Mouse (Mus musculus): Measurements from ENCODE around the gene Chst11.

The Chst11 gene

DNA sequence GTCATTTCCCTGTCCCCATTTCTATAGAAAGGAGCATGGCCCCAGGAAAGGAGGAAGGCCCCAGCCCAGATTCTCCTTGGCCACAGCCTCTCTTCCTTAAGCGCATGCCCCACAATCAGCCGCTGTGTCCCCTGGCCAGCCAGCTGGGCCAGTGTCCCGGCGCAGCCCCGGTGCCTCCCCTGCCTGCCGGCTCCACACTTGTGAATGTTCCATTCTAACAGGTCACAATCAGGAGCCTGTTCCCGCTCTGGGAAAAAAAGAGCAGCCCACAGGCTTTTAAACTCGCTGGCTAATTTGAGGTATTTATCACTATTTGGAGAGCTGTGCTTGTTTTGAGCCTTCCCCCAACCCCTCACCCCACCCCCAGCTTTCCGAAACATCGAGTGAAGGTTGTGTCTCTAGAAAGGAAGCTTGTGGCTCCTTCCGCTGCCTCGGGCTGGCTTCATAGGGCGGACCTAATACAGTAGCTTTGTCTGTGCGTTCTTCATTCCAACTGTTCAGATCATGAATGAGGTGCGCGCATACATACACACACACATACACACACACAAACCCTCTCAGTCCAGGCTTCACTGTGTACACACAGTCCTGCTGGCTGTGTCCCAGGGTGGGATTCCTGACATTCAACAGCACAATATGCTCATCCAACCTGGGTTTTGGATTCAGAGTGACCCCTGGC is 155.1 kb downstream of the Chst11 start:
- peak; percentile 26 to 47 for DNase-seq (ENCODE audit: low spot score in 2 of 2)

DNA sequence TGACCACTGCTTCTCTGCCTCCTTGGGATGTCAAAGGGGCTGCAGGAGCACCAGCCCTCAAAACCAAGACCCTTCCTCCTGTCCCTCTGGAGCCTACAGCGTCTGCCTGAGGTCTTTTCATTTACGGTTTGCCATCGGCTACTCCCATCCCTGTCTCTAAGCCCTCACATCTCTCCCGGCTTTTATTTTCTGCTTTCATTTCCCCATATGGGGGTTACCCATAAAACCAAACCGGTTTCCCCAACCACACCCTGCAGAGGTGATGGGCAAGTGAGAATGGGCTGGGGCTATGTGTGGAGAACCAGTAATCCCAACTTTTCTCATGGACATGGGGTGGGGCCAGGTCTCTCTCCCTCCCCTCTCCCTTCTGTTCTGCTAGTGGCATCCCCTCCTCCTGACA is 156.1 kb downstream of the Chst11 start:
- no peak for DNase-seq (ENCODE audit: low spot score in 2 of 2)

DNA sequence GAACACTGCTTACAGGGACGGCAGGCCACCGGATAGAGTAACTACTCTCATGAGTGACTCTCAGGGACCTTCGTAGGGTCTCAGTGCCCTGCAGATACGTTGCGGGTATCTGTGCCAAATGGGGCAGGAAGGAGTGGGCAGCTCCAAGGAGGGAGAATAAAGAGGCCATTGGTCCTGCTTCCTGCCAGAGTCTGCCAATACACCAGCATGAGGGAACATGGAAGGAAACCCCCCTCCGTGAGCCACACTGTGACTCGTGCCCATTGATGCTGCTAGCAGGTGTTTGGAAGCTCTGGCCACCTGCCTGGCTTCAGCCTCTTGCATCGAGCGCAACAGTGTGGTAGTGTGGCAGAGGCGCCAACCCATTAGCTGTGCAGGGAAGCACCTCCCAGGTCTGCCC is 157.8 kb downstream of the Chst11 start:
- peak; percentile 10 to 30 for DNase-seq (ENCODE audit: low spot score in 2 of 2)

DNA sequence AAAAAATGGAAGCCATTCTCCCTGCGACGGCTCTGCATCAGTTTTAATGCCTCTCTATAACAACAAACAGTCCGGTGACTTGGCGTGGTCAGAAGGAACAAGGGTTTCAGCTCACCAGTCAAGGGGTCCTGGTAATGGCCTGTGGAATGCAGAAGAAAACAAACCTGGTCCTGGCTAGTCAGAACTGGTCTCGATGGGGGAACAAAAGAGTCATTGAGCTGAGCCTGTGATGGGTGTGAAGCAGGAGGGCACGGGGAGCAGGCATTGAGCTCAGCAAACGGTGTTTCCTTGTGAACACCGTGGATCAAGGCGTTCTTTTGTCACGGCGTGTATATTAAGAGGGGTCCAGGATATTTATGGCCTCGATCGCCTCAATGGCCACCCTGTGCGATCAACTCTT is 160.5 kb downstream of the Chst11 start:
- DNase-seq (ENCODE audit: low spot score in 2 of 2), result no peak

DNA sequence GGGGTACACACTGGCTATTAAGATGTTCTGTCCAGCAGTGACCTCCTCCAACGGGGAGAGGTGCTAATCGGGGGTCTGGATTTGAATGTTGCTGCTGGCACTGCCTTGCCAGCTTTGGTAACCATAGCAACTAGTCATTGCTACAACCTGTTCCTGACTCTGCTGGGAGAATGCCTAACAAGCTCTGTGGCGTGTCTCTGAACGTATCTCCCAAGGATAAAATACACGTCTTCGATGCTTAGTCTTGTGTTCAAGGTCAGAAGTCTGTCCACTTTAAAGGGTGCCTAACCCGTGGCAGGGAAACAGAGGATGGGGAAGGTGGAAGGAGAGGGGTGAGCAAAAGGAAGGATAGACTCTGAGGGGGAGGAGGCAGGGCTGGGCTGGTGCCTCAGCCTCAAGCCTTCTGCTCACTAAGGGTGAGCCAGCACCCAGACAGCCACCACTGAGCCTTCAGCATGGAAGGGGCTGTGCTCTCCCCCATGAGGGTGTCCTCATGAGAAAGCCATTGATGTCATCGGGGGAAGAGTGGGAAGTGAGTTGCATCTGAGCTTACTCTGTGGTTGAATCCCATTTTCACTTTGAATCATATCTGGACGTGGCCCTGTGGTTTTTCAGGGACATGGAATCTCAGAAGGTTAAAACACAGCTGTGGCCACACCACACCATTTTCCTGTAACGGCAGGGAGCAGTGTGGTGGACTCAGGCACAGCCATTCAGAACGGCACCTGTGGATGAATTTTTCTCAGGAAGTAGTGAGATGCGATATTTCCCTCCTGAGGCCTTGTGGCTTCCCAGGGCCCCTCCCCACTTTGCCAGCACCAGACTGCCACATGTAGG is 164.3 kb downstream of the Chst11 start:
- peak; percentile 20 to 38 for DNase-seq (ENCODE audit: low spot score in 2 of 2)

DNA sequence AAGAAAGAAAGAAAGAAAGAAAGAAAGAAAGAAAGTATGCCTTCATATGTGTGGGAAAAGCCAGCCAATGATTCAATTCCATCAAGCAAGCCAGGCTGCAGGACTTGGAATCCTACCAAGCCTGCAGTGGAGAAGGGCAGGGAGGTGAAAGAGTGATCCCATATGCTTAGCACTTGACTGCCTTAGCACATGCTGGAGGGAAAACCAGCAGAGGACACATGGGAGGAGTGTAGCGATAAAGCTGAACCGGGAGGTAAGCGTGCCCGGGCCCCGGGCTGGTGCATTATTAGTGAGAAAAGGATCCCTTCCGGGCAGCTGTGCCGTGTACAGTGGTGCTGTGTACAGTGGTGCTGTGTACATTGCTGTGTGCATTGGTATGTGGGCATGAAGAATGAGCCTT is 165.3 kb downstream of the Chst11 start:
- no peak for DNase-seq (ENCODE audit: low spot score in 2 of 2)

DNA sequence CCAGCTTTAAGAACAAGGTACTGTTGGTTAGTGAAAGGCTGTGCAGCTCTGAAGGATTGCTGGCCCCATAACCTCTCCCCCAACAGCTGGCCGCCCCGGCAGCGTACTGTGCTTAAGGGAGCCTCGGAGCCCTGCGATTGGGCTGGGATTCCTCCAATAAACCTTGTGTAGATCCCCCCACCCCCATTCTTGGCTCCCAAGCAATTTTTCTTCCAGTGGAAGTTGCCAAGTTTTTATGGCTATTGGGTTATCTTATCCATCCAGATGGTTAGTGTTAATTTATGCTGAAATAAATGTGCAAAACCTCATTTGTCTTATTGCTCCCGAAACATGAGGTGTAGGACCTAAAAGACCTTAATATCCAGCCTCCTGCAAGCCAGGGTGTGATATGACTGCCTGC is 166.1 kb downstream of the Chst11 start:
- no peak for DNase-seq (ENCODE audit: low spot score in 2 of 2)

DNA sequence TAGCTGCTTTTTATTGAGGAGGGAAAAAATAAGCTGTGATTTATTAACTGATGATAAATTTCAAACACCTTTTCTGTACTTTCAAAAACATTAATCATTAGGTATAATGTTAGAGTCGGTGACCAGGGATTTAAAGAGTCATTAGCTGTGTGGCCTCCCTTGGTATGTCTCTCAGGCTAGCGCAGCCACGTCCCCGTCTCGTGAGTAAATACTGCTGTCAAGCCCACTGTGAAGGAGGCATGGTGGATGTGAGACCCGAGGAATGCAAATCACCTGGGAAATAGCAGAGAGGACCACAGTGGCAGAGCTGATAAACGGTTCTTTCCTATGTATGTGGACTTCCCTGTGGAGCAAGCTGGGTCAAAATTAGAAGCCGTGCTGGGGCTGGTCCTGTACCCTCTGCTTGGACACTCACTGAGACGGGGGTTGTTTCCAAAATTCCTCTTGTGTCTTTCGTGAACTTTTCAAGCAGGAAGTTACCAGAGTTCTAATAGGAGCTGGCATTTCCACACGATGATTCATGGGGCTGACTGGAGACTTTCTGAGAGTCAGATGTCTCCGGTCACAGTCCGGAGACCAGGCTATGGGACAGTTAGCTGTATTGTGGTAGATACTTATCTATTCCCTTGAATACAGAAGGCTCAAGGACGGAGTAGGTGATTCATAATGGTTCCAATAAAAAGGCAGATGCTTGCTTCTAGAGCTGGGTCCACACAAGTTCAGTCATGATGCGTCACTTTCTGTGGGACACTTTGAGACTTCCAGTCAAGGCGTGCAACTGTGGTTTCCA is 166.8 kb downstream of the Chst11 start:
- no peak for DNase-seq (ENCODE audit: low spot score in 2 of 2)

DNA sequence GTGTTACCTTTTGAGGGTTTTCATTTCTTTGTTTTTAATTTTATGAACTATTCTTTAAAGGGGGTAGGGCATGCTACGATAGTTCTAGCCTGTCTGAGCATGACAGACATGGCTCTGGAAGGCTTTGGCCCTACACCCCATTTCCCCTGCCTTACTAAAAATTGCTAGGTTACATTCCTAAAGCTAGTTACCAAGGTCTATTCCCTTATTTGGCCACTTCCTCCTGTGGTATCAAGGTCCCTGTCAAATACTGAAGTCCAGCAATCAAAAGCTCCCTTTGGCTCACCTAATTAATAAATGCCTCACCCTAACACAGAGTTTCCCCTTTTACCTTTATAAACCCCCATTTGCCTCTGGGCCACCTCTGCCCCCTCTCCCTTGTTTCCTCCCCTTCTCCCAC is 167.4 kb downstream of the Chst11 start:
- DNase-seq (ENCODE audit: low spot score in 2 of 2), result no peak

DNA sequence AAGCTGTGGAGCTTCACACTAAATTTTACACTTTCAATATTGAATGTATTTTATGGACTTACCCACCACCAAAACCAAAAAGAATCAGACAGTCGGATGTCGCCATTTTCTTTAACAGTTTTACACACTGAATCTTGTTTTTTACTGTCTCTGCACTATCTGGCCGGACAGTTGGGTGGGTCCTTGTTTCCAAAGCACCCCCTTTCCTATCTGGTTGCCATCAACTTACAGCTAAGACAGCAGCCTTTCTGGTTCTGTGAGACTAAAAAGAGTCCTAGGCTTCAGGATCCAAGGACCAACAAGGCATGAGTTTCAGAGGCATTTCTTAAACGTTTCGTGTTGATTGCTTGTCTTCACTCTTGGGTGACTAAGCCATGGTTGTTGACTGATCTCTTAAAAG is 168.1 kb downstream of the Chst11 start:
- no peak for DNase-seq (ENCODE audit: low spot score in 2 of 2)

DNA sequence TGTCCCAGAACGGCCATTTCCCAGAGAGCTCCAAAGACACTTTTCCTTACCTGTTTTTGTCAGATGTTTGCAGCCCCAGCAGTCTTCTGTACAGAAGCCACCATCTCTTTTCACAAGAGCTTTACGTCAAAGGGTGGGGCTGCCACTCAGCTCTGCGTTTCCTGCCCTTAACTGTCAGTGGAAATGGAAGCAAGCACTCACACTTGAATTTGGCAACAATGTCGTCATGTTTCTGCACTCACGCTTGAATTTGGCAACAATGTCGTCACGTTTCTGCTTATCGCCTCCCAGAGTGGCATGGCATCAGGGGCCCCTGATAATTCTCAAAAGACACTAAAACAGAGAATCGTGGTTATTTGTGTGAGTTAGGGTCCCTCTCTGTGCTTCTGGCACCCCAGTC is 168.6 kb downstream of the Chst11 start:
- DNase-seq (ENCODE audit: low spot score in 2 of 2), result no peak

DNA sequence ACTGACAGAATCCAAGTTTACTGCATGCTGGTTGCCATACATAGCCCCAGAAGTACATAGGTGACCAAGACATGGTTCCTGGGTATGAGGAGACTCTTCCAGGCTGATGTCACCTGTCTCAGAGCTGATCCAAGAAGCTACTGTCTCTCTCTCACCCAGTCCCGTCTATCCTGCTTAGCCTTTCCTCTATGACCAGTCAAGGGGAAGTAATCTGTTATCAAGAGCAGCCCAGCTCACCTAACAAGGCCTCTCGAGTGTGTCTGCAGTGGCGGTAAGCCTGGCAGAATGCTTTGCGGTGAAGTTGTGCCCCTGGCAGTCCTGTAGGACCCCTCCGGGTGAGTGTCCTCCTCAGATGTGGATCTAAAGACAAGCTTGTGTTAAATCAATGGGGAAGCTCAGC is 172.0 kb downstream of the Chst11 start:
- DNase-seq (ENCODE audit: low spot score in 2 of 2), result no peak

DNA sequence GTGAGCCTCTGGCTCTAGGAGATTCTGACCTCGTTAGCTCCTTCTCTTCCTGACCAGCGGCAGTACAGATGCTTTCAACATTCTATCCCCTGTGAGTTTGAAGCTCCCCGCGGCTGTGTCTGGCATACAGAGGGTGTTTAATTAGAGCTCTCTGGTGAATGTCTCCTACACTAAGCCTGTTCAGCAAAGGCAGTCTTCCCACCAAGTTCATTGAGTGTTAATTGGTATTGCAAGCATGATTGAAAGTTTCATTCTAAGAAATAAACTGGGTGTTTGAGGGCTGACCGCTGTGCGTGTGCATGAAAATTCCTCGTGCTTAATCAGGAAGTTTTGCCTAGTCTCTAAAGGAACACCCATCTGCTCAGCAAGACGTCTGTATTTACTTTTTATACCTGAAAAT is 173.0 kb downstream of the Chst11 start:
- DNase-seq (ENCODE audit: low spot score in 2 of 2), result no peak

DNA sequence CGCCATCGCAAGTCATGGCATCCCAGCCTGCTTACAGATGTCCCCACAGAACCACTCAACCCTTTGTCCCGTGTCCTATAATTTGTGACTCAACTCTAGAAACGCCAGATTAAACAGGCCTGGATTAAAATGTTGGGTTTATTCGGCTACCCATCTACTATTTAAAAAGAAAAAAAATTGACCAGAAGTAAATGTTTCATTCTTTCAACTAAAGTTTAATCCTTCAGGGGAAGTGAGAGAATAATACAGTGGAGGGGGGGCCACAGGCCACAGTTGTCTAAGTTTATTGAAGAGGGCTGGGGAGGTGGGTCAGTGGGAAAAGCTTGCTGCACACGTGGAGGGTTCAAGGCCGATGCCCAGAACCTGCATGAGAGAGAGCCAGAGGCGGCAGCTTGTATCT is 173.9 kb downstream of the Chst11 start:
- no peak for DNase-seq (ENCODE audit: low spot score in 2 of 2)

DNA sequence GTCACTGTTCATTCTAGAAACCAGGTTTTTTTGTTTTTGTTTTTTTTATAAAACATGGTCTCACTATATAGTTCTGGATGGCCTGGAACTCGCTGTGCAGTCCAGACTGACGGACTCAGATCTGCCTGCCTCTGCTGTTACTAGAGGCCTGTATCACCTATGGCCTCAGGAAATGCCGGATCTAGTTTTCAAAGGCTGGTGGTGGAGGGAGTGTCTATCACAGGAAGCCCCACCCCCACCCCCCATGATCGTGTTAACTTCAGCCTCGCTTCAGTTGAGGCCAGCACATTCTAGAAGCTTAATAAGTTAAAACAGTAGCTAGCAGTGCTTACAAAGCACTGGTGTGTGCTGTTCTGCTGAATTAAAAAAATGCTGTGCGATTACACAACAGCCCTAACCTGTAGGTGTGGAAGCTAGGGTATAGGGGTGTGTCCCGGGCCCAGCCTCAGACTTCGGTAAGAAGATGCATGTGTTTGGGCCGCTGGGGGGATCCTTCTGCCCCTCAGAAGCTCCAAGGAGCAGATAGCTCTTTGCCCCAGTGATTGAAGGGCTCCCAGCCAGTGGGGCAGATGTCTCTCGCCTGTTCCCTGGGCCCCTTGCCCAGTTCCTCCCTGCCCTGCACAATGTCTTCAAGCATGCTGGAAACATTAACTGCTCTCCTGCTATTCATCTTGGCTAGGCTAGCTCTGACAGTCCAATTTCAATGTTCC is 176.5 kb downstream of the Chst11 start:
- DNase-seq (ENCODE audit: low spot score in 2 of 2), result peak in 1 of 2 experiments; percentile 35

DNA sequence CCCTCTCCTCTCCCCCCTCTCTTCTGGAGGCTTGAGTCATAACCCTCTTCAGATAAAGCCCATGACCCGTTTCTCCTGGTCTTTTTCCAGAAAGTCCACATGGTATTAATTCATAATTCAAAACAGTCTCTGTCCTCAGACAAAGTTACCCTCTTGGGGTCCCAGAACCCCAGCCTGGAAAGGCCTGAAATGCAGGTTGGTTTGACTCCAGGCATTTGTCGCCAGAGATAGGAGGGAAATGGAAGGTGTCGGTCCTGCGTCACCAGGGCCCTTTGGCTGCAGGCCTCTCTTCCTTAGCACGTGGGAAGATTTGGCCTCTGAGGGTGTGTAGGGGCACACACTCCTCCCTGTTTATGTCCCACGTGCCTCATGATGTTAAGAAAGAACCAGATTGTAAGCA is 178.6 kb downstream of the Chst11 start:
- DNase-seq (ENCODE audit: low spot score in 2 of 2), result no peak

DNA sequence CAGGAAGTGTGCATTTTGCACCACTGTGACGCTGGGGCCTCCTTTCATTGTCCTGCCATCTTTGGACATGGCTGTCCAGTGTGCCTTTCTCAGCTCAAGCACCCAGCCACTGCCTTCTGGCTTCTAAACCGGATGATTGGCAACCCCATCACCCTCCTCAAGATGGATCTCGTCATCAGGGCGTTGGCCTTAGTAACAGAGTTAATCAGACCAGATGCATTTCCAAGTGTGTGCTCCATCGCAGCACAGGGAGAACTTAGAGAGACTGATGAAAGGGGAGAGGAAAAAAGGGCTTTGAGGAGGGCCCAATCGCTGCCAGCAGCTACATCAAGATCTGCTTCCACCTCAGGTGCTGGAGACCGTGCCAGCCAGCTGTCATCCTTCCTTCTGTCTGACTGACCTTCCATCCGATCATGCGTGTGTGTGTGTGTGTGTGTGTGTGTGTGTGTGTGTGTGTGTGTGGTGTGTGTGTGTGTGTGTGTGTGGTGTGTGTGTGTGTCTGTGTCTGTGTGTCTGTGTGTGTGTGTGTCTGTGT is 179.7 kb downstream of the Chst11 start:
- DNase-seq (ENCODE audit: low spot score in 2 of 2), result no peak

DNA sequence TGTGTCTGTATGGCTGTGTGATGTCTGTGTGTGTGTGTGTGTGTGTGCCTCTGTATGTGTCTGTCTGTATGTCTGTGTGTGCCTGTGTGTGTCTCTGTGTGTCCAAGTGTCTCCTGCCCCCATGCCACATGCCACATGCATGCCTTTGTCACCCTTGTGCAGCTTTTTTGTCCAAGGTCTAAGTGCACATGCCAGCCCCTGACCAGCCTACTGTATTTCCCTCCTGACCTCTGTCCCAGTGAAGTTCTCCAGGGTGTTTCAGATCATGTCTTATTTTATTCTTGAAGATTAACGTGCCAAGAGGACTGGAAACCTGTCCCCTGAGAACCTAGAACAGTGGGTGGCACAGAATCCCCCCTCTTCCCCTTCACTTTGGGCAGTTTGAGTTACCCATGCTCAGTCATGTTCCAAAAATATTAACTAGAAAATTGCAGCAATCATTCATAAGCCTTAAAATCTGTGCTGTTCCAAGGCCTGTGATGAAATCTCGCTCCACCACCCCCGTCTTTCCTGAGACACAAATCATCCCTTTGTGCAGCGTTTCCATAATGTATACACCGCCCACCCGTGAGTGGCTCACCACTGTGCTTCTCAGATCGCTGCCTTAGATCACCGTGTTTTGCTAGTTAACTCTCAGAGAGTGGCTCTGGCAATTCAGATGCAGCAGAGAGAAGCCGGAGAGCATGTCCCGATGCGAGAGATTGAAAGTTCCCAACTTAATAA is 180.4 kb downstream of the Chst11 start:
- DNase-seq (ENCODE audit: low spot score in 2 of 2), result peak; percentile 61 to 63

DNA sequence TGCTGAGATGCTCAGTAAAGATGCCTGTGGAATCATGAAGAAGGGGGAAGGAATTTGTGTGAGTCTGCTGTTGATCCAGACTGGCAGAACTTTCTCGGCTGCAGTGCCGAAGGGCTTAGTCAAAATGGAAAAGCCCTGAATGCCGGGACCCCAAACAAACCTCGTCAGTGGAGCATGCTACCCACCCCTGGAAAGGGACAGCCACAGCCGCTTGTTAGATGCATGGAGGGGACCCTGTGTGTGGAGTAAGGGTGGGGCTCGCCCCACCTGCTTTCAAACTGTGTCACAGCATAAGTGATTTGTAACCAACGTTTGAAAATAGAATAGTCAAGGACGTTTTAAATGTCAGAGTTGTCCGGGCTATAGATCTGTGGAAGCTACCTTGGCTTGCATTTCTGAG is 181.0 kb downstream of the Chst11 start:
- no peak for DNase-seq (ENCODE audit: low spot score in 2 of 2)

DNA sequence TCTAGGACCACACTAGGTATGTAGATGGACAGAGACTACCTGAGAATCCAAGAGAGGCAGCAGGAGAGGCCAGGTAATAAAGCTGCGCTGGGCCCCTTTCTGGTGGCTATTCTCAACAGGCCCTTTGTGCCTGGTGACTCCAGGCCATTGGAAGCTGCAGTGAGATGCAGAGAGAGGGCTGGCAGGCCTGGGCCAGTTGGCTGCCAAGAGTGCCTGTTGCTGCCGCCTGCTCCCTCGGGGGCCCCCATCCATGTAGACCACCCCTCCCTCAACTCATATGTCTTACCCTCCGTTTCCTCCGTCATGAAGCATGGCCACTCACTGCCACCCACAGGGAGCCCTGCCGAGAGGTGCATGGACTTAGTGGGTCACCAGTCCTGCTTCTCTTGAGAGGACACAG is 182.2 kb downstream of the Chst11 start:
- DNase-seq (ENCODE audit: low spot score in 2 of 2), result no peak

All from right cerebral cortex, adult 2 months (tissue).